Mouse (Mus musculus): ENCODE measurements around the gene Pak1ip1. TPM values are rescaled to one million over a fixed set of nuclear protein-coding genes. Genes with fewer than 3 reads are reported as not detected.

The Pak1ip1 gene
- polyA plus RNA-seq, 1 experiment from 2014 or later: 85.5 TPM

DNA sequence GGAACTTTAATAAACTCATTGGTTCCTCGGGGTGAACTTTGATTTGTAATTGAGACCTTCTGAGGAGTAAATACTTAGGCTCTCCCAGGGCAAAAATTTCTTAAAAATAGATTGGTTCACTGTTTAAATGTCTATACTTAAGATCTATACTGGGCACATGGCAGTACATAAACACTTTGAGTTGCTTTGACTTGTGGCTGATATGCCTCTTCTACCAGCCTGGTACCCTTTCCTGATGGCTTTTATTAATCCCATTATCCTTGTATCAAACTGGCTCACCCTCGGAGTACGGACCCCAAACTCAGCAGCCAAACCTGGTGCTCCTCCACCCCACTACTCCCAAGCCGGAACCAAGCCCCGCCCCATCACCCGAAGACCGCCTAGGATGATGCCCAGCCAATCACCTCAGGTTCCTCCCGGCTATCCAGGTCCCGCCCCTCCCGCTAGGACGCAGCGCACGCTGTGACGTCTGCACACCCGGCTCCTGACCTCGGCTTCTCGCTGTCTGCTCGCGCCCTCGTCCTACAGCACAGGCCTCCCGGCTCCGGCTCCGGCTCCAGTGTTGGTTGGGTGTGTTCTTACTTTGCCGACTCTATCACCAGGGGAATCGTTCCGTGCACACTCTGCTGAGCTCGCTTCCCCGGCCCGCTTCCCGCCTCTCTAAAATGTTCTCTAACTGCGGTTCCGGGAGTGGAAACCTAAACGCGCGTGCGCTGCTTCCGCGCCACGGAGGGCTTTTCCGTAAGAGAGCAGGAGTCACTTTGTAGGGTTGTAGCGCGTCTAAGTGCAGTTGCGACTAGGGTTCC, 15.2 kb downstream of the Pak1ip1 start, which contains the start of gene Tmem14c:
Gene Tmem14c, plus strand, starts transcription at position 464 of the 806 bp plus-strand sequence.
- peak; percentile 99 for ATAC-seq (ENCODE audit: low FRiP score)
- peak within 1 kb of the TSS; percentile 77 for H3K27ac ChIP-seq

DNA sequence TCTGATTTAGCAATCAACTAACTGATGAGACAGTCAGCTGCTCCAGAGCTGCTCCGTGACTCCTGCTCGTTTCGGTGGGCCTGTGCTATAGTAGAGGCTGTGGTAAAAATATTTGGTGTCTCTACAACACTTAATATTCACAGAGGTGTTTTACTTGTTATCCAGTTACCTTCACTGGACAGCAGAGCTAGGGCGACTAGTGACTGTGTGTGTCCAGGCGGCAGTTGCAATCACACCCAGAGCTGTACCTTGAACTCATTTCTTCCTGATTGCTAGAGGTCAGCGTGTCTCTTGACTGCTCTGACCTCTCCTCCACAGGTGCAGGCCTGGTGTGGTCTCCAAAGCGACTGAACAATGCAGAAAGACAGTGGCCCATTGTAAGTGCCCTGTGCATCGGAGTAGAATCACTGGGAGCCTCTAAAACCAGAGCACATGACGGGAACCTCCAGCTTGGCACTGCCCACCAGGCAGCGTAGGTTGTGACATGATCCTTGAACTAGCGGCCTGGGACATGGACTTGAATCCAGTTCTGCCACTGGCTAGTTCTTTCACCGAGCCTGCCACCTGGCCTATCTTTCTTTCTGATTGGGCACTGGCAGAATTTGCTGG, 16.1 kb downstream of the Pak1ip1 start:
- Histone ChIP-seq H3K4me1 (peaks cover 13% of the 10 kb centered on the region), H3K27ac (peak overlapping the region; percentile 77; the same call in 1 of the 2 replicates), H3K36me3 (replicated peaks) (peaks cover 49% of the 10 kb centered on the region), H3K4me2 (peak overlapping the region; percentile 77), H3K9ac (peak overlapping the region; percentile 74), H3K27me3 (no peaks in the 10 kb centered on the region), H3K4me3 (replicated peaks) (peak overlapping the region; percentile 68), H3K9me3 (no peaks in the 10 kb centered on the region)
- peak; percentile 18 for ATAC-seq (ENCODE audit: low FRiP score)
- WGBS: 39% methylated on average over 12 of the region's 12 CpGs

More for the DNA sequence above, 15.2 kb downstream of the Pak1ip1 start, which contains the start of gene Tmem14c:
- Histone ChIP-seq H3K9me3 (no peaks in the 10 kb centered on the region), H3K36me3 (replicated peaks) (peaks cover 57% of the 10 kb centered on the region), H3K27me3 (no peaks in the 10 kb centered on the region), H3K4me2 (peak within 1 kb of the TSS; percentile 77), H3K4me3 (replicated peaks) (peak within 1 kb of the TSS; percentile 68), H3K9ac (peak within 1 kb of the TSS; percentile 74), H3K4me1 (peaks cover 13% of the 10 kb centered on the region)
- WGBS: under 1% methylated on average over 43 of the region's 43 CpGs

DNA sequence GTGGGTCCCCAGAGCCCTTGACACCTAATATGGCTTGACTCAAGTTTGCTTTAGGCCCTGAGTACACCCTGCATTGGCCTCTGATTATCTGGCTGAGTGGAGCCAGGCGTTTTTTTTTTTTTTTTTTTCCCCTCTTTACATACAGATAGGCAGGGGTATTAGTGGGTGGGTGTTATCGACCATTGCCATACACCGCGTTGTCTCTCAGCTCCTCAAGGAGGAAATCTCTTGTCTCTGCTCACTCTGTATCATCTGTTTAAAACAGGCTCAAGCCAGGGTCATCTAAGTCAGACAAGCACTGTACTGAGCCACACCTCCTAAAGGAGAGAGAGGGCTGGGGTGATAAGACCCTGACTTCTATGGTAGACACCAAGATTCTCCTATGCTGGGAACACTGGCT, 17.0 kb downstream of the Pak1ip1 start:
- H3K27ac ChIP-seq: no peak overlapping the region

DNA sequence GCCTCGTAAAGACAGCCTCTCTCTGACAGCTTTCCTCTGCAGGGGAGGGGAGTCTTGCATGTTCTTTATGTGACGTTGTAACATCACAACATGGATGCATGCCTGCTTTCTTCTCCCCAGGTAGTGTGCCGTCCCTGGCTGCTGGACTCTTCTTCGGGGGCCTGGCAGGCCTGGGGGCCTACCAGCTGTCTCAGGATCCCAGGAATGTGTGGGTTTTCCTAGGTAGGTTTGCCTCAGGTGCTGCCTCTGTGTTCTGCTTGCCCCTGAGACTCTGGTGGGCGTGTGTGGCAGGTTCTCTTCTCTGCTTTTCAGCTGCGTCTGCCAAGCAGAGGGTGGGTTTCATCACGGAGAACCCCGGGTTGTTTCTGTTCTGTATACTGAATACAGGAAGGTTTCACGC, 17.4 kb downstream of the Pak1ip1 start:
- H3K27ac ChIP-seq: no peak overlapping the region
- WGBS: 93% methylated on average over 9 of the region's 9 CpGs
- H3K4me3 ChIP-seq (replicated peaks): no peak overlapping the region
- peaks cover 39% of the 10 kb centered on the region for H3K36me3 ChIP-seq (replicated peaks)
- H3K9me3 ChIP-seq: no peaks in the 10 kb centered on the region
- no peak for ATAC-seq (ENCODE audit: low FRiP score)
- H3K9ac ChIP-seq: no peak overlapping the region
- no peak overlapping the region for H3K4me2 ChIP-seq
- H3K27me3 ChIP-seq: no peaks in the 10 kb centered on the region
- H3K4me1 ChIP-seq: peaks cover 13% of the 10 kb centered on the region

More for the DNA sequence above, 17.0 kb downstream of the Pak1ip1 start:
- no peak overlapping the region for H3K4me3 ChIP-seq (replicated peaks)
- H3K4me2 ChIP-seq: no peak overlapping the region
- peaks cover 13% of the 10 kb centered on the region for H3K4me1 ChIP-seq
- ATAC-seq (ENCODE audit: low FRiP score): no peak
- 80% methylated on average over 4 of the region's 4 CpGs for WGBS
- H3K9ac ChIP-seq: no peak overlapping the region
- peaks cover 43% of the 10 kb centered on the region for H3K36me3 ChIP-seq (replicated peaks)
- H3K27me3 ChIP-seq: no peaks in the 10 kb centered on the region
- no peaks in the 10 kb centered on the region for H3K9me3 ChIP-seq

DNA sequence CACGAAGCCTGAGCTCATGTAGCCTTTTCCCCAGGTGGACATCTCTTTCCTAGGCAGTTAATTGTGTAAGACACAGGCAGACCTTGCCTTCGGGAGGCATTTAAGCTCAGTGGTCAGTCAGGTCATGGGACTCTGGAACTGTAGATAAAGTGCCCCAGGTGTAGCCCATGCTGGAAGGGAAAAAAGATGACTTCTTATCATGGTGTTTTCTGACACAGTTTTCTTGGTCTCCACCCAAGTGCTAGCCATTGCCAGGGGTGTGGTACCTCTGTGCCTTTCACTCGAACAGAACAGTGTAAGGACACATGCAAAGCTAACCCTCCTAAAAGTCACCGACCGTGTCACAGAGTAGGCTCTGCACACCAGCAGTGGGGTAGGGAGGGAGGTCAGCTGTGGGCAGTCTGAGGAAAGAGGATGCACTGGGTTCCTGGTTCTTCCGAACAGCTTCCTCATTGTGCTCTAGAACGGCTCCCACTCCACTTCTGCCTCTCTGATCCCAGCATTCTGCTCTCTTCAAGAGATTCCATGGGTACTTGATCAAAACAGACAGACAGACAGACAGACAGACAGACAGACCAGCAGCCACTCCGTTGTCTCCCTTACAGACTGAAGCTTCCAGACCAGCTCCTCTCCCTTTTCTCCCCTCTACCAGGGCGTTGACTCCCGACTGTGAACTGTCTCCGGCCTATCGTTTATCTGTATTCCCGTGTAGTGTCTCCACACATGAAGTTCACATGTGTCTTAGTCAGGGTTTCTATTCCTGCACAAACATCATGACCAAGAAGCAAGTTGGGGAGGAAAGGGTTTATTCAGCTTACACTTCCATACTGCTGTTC, 18.2 kb downstream of the Pak1ip1 start:
- Histone ChIP-seq H3K4me3 (replicated peaks) (no peak overlapping the region), H3K36me3 (replicated peaks) (peaks cover 42% of the 10 kb centered on the region), H3K4me2 (no peak overlapping the region), H3K27ac (no peak overlapping the region), H3K9me3 (no peaks in the 10 kb centered on the region), H3K9ac (no peak overlapping the region), H3K27me3 (no peaks in the 10 kb centered on the region), H3K4me1 (peaks cover 13% of the 10 kb centered on the region)
- no peak for ATAC-seq (ENCODE audit: low FRiP score)
- WGBS: 94% methylated on average over 13 of the region's 13 CpGs

DNA sequence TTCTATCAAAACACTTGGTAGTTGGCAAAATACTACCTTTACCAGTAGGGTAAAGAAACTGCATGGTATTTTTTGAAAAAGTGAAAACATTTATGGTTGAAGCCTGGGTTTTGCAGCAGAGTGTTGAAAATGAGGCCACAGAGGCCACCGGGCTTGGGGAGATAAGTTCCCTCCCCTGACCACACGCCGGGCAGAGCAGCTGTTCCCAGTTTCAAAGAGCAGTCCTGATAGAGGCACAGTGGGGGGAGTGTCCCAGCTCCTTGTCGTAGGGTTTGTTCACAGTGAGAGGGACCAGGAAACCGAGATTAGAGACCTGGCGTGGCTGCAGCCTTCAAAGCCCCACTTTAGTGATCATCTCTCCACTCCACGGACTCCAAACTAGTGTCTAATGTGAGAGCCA, 19.7 kb downstream of the Pak1ip1 start:
- Histone ChIP-seq H3K4me3 (replicated peaks) (no peak overlapping the region), H3K9ac (no peak overlapping the region), H3K36me3 (replicated peaks) (peaks cover 38% of the 10 kb centered on the region), H3K4me2 (no peak overlapping the region), H3K27ac (no peak overlapping the region), H3K9me3 (no peaks in the 10 kb centered on the region), H3K27me3 (no peaks in the 10 kb centered on the region), H3K4me1 (peaks cover 13% of the 10 kb centered on the region)
- WGBS: 82% methylated on average over 7 of the region's 7 CpGs
- no peak for ATAC-seq (ENCODE audit: low FRiP score)

DNA sequence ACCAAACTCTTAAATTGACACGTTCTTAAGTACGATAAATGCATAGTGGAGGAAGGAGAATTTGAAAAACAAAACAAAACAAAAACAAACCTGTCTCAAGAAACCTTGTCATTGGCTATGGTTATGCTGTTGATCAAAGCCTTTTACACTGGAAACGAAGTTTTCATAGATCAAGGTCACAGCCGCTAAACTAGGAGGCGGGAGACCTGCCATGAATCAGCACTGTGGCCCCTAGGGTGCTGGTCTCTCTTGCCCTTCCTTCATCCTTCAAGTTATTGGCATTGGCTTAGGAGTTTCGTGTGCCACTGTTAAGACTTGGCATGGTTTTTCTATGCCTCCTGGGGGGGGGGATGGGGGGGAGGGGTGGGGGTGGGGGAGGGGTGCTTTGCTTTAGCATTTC, 20.8 kb downstream of the Pak1ip1 start:
- H3K36me3 ChIP-seq (replicated peaks): peaks cover 38% of the 10 kb centered on the region
- no peak overlapping the region for H3K9ac ChIP-seq
- no peak overlapping the region for H3K27ac ChIP-seq
- H3K4me3 ChIP-seq (replicated peaks): no peak overlapping the region
- no peaks in the 10 kb centered on the region for H3K27me3 ChIP-seq
- no peaks in the 10 kb centered on the region for H3K9me3 ChIP-seq
- WGBS: 90% methylated on average over 6 of the region's 6 CpGs
- ATAC-seq (ENCODE audit: low FRiP score): no peak
- H3K4me1 ChIP-seq: peaks cover 12% of the 10 kb centered on the region
- H3K4me2 ChIP-seq: no peak overlapping the region

DNA sequence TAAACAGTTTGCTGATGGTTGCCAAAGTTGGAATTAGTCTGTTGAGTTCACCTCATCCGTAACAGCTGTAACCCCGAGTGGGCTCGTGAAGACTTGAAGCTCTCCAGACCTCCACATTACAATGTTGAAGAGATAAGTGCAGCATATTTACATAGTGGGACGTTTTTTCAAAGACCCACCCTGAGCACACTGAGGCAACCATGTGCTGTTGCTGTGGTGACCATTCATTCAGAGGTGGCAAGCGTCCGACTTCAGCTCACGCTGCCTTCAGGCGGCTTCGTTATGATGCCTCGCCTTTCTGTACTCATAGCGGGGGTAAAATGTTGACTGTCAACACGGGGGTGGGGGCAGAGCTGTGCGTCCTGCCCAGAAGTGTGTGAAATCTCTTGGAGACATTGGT, 21.3 kb downstream of the Pak1ip1 start:
- no peaks in the 10 kb centered on the region for H3K27me3 ChIP-seq
- no peaks in the 10 kb centered on the region for H3K9me3 ChIP-seq
- H3K4me1 ChIP-seq: peaks cover 7% of the 10 kb centered on the region
- H3K36me3 ChIP-seq (replicated peaks): peaks cover 38% of the 10 kb centered on the region
- H3K9ac ChIP-seq: no peak overlapping the region
- WGBS: 81% methylated on average over 13 of the region's 13 CpGs
- H3K27ac ChIP-seq: no peak overlapping the region
- no peak overlapping the region for H3K4me3 ChIP-seq (replicated peaks)
- H3K4me2 ChIP-seq: no peak overlapping the region
- no peak for ATAC-seq (ENCODE audit: low FRiP score)

DNA sequence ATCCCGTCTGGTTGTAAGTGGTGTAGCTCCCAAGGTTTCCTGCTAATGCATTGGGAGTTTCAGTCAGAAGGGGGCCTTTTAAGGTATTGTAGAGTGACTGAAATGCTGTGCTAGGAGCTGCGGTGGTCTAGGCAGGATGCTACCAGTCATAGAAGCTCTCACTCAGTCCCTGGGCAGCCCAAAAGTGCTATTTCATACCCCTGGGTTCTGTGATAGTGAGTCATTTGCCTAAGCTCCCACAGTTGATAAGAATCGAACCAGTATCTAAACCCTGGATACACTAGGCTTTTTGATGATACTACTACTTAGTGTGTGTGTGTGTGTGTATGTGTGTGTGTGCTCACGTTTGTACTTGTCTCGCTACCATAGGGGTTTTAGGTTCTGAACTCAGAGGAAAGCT, 29.3 kb downstream of the Pak1ip1 start:
- 83% methylated on average over 5 of the region's 5 CpGs for WGBS
- Histone ChIP-seq H3K27me3 (no peaks in the 10 kb centered on the region), H3K36me3 (replicated peaks) (no peaks in the 10 kb centered on the region), H3K4me2 (no peak overlapping the region), H3K9me3 (no peaks in the 10 kb centered on the region), H3K4me1 (no peaks in the 10 kb centered on the region), H3K4me3 (replicated peaks) (no peak overlapping the region), H3K27ac (no peak overlapping the region), H3K9ac (no peak overlapping the region)
- no peak for ATAC-seq (ENCODE audit: low FRiP score)

DNA sequence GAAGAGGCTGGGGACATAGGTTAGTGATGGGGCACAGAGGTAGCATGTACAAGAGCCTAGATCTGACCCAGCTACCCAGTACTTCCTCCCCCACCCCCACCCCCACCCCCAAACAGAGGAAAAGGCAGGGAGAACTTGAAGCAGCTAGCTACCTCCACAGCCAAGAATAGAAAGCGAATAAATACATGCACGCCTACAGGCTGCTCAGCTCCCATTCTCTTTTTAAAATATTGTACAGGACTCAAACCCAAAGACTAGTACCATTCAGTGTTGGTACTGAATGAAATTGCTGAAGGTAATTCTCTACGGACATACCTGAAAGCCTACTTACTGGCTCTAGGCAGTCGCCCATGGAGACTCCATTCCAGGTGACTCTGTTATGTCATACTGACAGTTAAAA, 41.7 kb downstream of the Pak1ip1 start:
- WGBS: 95% methylated on average over 4 of the region's 4 CpGs
- no peak for ATAC-seq (ENCODE audit: low FRiP score)
- Histone ChIP-seq H3K9ac (no peak overlapping the region), H3K4me2 (no peak overlapping the region), H3K9me3 (no peaks in the 10 kb centered on the region), H3K27ac (no peak overlapping the region), H3K27me3 (0 out of 2 replicates have a peak, but pooled peaks cover 6% of the 10 kb centered on the region), H3K36me3 (replicated peaks) (no peaks in the 10 kb centered on the region), H3K4me1 (no peaks in the 10 kb centered on the region), H3K4me3 (replicated peaks) (no peak overlapping the region)

DNA sequence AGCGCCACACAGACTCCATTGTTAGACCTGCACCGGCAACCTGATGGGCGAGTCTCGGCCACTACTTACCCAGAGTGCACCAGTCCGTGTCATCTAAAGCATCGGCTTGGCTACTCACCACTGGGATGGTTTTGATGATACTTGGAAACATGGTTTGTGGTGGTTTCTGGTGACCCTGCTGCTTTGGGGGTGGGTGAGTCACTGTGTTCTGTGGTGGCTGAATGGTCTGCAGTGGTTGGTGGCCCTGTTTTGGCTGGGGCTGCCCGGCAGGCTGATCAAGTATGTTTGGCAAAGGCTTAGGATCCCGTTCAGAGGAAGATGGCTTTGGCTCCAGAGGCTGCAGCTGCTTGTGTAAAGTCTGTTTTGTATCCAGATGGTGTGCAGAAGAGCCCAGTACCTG, 45.1 kb downstream of the Pak1ip1 start:
- no peaks in the 10 kb centered on the region for H3K9me3 ChIP-seq
- 91% methylated on average over 8 of the region's 8 CpGs for WGBS
- no peak for ATAC-seq (ENCODE audit: low FRiP score)

DNA sequence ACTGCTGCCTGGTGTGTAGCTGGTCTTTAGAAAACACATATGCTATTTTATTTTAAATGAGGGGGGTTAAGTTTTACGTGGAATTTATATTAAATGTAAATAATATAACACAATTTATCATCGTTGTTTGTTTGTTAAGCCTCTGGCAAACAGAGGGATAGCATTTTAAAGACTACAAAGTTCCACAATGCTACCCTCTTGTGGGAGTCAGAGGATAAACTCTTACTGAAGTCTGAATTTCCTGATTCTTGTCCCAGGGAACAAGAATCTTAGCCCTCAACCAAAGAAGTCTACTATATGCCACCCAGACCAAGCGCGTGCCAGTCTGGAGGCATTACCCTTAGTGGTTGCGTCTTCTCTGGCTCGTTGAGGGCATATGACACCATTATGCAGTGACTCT, 46.5 kb downstream of the Pak1ip1 start:
- no peaks in the 10 kb centered on the region for H3K36me3 ChIP-seq (replicated peaks)
- no peak overlapping the region for H3K27ac ChIP-seq
- H3K4me1 ChIP-seq: peaks cover 7% of the 10 kb centered on the region
- H3K27me3 ChIP-seq: peaks cover 23% of the 10 kb centered on the region
- H3K9me3 ChIP-seq: no peaks in the 10 kb centered on the region
- H3K4me2 ChIP-seq: no peak overlapping the region
- WGBS: 91% methylated on average over 6 of the region's 6 CpGs
- H3K4me3 ChIP-seq (replicated peaks): no peak overlapping the region
- ATAC-seq (ENCODE audit: low FRiP score): no peak
- no peak overlapping the region for H3K9ac ChIP-seq

More for the DNA sequence above, 45.1 kb downstream of the Pak1ip1 start:
- H3K27ac ChIP-seq: no peak overlapping the region
- H3K36me3 ChIP-seq (replicated peaks): no peaks in the 10 kb centered on the region
- H3K4me3 ChIP-seq (replicated peaks): no peak overlapping the region
- no peak overlapping the region for H3K9ac ChIP-seq
- H3K27me3 ChIP-seq: peaks cover 22% of the 10 kb centered on the region
- H3K4me1 ChIP-seq: no peaks in the 10 kb centered on the region
- no peak overlapping the region for H3K4me2 ChIP-seq

All from forebrain, embryonic 12.5 days (tissue).